Mouse (Mus musculus) embryo, embryonic 10.5 days (tissue): Measurements from ENCODE around the gene Aqp3.

ENCODE experiments used
- DNase-seq: peaks from one replicate; pipeline ENCODE4 v3.0.0-alpha.2; 2015; ENCODE audit warnings: low spot score

The Aqp3 gene

DNA sequence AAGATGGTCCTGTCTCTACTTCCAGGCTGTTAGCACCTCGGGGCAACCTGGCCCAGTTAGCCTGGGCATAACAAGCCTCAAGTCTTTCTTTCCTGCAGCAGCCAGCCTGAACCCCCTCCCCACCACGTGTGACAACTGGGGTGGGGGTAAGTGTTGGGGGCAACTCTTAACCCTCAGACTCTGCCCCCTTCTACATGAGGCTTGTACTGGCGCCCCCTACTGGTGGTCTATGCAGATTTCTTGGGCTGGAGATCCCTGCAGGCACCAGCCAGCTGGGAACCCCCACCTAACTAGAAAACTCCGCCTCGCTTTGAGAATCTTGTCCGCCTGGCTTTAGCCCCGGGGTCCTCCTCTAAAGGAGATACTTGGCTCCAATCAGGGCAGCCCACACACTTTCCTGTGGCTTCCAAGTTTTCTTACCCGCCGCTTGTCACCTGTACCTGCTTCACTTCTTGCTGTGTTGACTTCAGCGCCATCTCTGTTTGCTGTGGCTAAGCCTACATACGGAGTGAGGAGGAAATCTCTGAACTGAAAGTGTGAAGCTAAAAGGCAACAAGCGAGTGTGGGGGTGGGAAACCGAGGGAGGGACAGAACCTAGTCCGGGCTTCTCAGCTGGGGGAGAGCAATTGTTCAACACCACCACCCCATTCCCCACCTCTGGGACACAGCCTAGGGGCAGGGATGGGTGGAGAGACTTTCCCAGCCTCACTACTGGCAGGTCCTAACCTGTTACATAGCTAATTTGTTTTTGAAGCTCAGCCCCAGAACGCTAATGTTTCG, 33.9 kb downstream of the Aqp3 start:
- peak; percentile 59 for DNase-seq

DNA sequence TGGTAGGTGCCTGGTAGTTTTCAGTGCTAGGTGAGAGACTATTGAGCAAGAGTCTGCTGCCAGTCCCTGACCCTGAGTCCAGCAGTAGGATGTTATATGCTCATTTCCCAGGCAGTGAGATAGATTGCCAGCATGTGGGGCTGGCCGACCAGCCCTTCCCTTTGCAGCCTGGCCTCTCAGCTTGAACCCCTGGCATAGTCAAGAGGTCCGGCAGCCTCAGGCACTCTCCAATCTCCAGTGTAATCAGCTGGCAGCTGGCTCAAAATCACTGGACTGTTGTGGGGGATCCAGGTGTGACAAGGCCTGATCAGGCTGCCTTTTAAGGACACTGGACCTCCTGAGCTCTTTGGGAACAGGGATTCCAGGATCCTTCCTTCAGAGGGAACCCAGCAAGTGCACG, 34.6 kb downstream of the Aqp3 start:
- DNase-seq, result no peak

DNA sequence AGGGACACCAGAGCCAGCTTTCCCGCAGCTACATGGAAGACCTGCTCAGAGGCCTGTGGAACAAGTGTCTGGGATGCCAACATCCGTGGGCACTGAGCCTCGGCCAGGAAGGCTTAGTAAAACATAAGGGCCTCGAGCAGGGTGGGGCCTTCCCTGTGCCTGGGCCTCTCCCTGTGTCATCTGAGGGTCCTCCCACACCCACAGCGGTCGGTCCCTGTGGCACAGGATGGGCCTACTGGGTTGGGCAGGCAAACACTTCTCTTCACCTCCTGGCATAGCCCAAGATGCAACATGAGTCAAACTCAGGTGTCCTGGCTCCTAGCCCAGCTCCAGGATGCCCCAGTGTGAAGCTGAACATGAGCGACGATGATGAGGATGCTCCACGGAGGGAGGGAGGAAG, 40.6 kb downstream of the Aqp3 start:
- DNase-seq, result no peak

DNA sequence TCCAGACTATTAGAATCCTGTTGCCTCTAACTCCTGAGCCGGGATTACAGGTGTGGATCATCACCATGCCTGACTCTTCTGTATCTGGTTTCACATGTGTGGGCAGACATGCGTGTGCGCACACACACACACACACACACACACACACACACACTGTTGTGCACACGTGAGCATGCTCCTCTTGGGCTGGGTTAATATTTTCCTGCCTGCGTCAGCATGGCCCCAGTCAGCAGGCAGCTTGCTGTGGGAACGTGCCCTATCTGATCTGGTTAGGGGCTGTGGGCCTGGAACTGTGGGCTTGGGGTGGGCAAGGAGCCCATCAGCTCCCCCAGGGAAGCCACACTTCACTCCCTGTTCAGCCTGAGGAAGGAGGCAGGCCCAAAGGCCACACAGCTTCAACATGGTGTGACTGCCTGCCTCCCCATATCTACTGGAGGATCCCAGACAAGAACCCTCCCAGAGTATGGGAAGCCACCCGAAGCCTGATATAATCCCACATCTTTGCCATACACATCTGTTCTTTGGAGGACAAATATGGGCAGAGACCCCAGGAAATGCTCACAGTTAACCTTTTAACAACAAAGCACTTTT, 41.1 kb downstream of the Aqp3 start:
- no peak for DNase-seq

DNA sequence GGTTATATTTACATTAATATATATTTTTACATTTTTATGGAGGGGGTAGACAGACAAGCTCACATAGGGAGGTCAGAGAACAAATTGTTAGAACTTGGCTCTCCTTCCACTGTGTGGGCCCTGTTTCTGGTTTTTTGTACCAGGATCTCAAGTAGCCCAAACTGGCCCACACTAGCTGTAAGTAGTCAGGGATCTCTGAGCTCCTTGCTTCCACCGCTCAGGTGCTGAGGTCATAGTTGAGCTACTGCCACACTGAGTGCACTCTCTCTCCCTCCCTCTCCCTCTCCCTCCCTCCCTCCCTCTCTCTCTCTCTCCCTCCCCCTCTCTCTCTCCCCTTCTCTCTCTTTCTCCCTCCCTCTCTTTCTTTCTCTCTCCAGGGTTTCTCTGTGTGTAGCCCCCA, 41.7 kb downstream of the Aqp3 start:
- DNase-seq, result no peak

DNA sequence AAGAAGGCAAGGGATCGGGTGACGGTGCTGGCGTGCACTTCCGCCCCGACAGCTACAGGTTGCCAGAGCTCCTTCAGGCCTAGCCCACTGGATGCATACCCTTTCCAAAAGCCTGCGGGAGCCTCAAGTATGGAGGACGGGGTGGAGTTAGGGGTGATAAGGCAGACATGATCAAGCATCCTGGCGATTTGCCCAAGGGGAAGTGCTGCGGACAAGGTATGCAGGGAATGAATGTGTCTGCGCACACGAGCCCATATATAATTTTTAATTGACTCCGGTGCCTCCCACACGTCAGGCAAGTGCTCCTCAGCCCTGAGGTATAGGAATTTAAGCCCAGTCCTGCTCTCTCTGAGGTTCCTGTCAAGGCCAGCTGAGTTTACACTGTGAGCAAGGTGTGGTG, 42.9 kb downstream of the Aqp3 start:
- no peak for DNase-seq

DNA sequence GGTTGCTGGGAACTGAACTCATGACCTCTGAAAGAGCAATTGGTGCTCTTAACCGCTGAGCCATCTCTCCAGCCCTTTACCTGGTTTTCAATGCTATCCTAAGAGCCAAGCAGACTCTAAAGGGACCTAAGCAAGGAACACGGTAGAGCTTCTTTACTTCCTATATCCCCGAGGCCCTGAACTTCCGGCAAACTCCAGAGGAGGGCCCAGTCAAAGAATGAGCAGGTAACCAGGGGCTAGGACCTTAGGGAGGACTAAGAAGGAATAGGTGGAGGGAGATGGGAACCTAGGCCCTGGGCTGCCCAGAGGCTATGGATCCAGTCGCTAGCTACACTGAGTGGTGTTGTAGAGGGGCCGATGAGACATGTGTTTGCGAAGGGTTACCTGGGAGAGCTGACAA, 46.2 kb downstream of the Aqp3 start:
- no peak for DNase-seq

DNA sequence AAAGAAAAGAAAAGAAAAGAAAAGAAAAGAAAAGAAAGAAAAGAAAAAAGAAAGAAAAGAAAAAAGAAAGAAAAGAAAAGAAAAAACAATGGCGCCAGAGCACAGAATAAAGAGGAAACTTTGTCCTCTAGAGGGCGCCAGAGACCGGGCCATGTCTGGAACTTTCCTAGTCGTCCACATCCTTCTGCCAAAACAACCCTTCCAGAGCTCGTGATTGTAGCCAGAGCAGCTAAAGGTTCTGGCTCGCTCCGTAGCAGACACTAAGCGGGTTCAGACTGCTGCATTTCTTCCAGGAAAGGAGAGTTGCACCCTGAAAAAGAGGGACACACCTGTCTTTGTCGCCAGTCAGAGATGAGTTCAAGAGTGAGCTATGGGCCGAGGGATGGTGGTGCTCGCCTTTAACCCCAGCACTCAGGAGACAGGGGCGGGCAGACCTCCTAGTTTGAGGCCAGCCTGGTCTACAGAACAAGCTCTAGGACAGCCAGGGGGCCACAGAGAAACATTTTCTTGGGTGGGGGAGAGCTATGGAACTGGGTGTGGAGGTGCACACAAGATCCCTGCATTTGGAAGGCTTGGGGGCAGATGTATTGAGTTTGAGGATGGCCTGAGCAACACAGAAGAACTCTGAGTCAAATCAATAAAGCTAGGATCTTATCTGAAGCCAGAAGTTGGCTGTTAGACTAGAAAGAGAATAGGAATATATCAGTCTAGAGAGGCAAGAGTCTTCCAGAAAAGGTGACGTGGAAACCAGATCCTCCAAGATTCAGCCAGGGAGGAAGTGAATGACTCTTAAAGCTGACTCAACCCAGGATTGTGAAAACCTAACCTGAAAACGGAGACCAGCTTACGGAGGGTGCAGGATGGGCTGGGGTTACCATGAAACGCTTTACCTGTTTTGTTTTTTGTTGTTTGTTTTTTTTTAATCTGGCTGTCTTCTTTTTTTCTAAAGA, 47.0 kb downstream of the Aqp3 start:
- peak; percentile 96 for DNase-seq

DNA sequence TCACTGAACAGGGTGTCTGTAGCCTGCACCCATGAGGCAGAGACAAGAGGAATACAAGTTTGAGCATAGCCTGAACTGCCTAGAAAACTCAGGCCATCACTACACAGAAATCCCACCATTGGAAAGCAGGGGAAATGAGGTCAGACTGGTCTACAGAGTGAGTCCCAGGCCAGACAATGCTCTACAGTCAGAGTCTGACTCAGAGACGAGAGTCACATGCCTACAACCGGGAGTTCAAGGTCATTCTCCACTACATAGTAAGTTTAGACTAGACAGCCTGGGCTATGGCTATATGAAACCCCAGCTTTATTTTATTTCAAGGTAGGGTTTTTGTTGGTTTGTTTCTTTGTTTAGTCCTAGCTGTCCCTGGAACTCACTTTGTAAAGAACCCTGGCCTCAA, 49.1 kb downstream of the Aqp3 start:
- DNase-seq, result no peak

DNA sequence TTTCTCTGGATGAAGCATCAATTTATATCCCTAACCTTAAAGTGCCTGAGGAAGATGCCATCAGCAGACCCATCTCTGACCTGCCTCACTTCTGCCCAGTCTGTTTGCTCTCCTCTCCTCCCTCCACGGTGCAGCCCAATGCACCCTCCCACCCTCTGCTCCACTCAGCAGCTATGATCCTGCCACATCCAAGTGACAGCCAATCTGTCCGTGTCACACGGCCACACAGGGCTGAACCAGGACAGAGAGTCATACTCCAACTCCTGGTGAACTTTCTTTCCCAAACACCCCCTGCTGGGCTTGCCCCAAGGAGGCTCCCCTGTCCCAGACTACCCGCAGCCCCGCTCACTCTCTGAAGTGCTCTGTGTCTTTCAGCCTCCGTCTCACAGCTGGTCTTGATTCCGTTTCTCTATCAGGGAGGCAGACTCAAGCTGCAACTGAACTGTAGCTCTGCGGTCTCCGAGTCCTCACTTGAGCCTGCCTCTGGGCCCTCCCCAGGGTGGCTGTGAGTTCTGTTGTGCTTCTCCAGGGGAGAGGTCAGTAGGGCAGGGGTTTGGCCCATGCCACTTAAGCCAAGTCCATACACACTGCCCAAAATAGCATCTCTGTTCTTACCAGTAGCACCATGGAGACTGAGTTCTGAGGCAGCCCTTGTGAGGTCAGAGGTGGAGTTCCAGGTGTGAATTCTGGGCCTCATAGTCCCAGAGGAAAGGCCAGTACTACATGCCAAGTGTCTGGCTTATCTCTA, 50.3 kb downstream of the Aqp3 start, which contains the start of gene Aqp7:
Aqp7 (minus strand) TSS at position 616 of the 748 bp plus-strand sequence.
- no peak for DNase-seq

DNA sequence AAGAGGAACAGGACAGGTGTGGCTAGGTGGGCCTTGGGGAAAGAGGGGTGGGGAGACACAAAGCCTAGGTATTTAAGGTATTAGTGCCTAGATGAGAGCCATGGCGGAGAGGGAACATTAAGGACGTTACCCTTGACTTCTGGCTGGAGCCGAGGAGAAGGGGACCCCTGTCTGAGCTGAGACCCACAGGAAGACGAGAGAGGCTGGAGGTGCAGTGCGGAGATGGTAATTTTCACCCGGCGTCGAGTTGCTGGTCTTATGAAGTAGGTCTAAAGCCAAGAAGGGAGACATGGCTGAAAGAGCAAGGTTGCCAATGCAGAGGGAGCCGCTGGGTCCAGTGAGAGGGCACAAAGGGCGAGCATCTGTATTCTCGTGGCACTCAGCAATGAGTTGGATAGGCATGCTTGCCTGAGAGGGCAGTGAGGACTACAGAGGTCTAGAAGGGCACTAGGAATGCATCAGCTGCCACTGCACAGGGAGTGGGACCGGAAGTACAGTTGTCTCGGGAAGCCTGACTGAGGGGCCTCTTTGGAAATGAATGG, 51.7 kb downstream of the Aqp3 start:
- no peak for DNase-seq

DNA sequence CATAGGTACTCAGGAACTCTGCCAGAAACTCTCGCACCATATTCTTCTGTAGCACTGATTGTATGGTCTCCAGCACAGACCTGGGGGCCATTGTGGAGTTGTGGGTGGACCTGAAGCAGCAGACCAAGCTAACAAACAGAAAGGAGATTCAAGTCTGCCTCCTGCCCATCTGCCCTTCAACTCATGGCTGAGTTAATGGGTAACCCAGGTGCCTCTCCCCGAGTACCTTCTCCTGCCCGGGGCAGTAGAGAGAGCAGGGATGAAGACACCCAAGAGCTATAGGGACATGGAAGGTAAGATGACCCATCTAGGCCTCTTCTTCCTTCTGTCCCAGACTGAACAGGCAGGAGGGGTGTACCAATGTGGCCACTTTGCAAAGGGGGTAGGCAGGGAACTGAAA, 52.7 kb downstream of the Aqp3 start:
- no peak for DNase-seq

DNA sequence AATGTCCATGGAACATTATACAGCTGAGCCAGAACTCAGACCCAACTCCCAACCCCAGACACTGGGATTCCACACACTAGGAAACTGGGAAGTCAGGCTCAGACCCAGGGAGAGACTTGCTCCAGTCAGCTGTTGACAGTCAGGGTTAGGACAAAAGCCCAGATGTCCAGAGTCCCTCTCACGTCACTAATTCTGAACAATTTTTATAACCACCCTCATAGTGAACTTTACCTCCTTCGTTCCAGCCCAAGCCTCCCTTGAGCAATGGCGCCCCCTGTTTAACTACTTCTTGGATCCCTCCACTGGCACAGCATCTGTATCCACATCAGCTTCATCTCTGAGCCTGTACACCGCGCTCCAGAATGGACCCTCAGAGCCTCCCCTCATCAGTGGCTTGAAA, 54.0 kb downstream of the Aqp3 start:
- DNase-seq, result no peak

DNA sequence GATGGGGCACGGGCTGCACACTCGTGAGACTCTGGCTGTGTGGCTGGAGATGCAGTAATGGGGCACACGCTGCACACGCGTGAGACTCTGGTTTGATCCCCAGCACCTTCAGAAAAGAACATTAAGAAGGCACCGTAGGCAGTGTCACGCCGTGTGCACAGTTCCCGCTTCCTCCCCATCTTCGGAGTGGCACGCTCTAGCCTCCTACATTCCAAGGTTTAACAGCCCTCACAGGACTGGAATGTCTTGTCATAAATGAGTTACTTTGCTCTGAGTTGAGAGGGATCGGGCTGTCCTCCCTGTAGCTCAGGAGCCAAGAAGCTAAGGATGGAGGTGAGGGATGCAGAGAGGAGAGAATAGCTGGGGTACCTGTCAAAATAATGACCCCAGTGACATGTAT, 55.1 kb downstream of the Aqp3 start:
- no peak for DNase-seq
